Mouse (Mus musculus) liver, embryonic 14.5 days (tissue): ENCODE data around the gene Tpi1.

ENCODE experiments used
- CTCF ChIP-seq: IDR thresholded peaks from 2 replicates; pipeline ENCODE4 v1.5.1; 2016; ENCODE audit warnings: antibody characterized with exemption, low read depth, control low read depth
- EP300 ChIP-seq: IDR thresholded peaks from 2 replicates; pipeline ENCODE4 v1.6.1; 2016; ENCODE audit warnings: antibody characterized with exemption, low read depth

GRCm38 (mm10) chr6:124807986-124808357, 6.1 kb downstream of the Tpi1 start:
- TF ChIP-seq EP300: no peak
- no peak for TF ChIP-seq CTCF
